Mouse (Mus musculus): ENCODE data around the gene Zbtb4. TPM values are rescaled to one million over a fixed set of nuclear protein-coding genes. Genes with fewer than 3 reads are reported as not detected.
A peak's percentile ranks its signal among the peaks of the same experiment; 100 is the strongest.

The Zbtb4 gene
- polyA plus RNA-seq, 1 experiment, result 16.5 TPM

GRCm38 (mm10) chr11:69787306-69787705, 21.6 kb downstream of the Zbtb4 start:
- 93% methylated on average over 5 of the region's 5 CpGs for WGBS
- no peaks in the 10 kb centered on the region for H3K27me3 ChIP-seq (ENCODE audit: control insufficient read depth, insufficient read depth, low read length)
- H3K27ac ChIP-seq (ENCODE audit: insufficient read depth, low read depth, low read length), result no peak overlapping the region
- TF ChIP-seq POLR2A (IDR thresholded peaks at IDR 0.05; ENCODE audit: low read depth, low read length) (no peak), CTCF (IDR thresholded peaks at IDR 0.05; ENCODE audit: extremely low read depth, insufficient read length, insufficient replicate concordance, low read depth, low read length) (no peak)
- H3K4me1 ChIP-seq (ENCODE audit: control insufficient read depth, insufficient read depth, insufficient read length, low read length), result peaks cover 5% of the 10 kb centered on the region; the same call in 1 of the 2 replicates
- no peaks in the 10 kb centered on the region for H3K36me3 ChIP-seq (ENCODE audit: control insufficient read depth, insufficient read depth, low read length)
- H3K4me3 ChIP-seq (ENCODE audit: low read depth, low read length), result no peak overlapping the region

- H3K27ac ChIP-seq (ENCODE audit: insufficient read depth, low read depth, low read length), result no peak overlapping the region
- no peaks in the 10 kb centered on the region for H3K36me3 ChIP-seq (ENCODE audit: control insufficient read depth, insufficient read depth, low read length)
These were observed 23.7 kb downstream of the Zbtb4 start for GRCm38 (mm10) chr11:69789431-69789830.

GRCm38 (mm10) chr11:69791420-69791819, 25.7 kb downstream of the Zbtb4 start:
- peaks cover 2% of the 10 kb centered on the region for H3K4me1 ChIP-seq (ENCODE audit: control insufficient read depth, insufficient read depth, insufficient read length, low read length)
- TF ChIP-seq CTCF (IDR thresholded peaks at IDR 0.05; ENCODE audit: extremely low read depth, insufficient read length, insufficient replicate concordance, low read depth, low read length) (no peak), POLR2A (IDR thresholded peaks at IDR 0.05; ENCODE audit: low read depth, low read length) (no peak)
- no peak overlapping the region for H3K4me3 ChIP-seq (ENCODE audit: low read depth, low read length)
- H3K36me3 ChIP-seq (ENCODE audit: control insufficient read depth, insufficient read depth, low read length), result no peaks in the 10 kb centered on the region
- H3K27ac ChIP-seq (ENCODE audit: insufficient read depth, low read depth, low read length), result no peak overlapping the region
- H3K27me3 ChIP-seq (ENCODE audit: control insufficient read depth, insufficient read depth, low read length), result no peaks in the 10 kb centered on the region
- 83% methylated on average over 5 of the region's 5 CpGs for WGBS

More at GRCm38 (mm10) chr11:69789431-69789830, 23.7 kb downstream of the Zbtb4 start:
- TF ChIP-seq CTCF (IDR thresholded peaks at IDR 0.05; ENCODE audit: extremely low read depth, insufficient read length, insufficient replicate concordance, low read depth, low read length), result no peak
- no peak for TF ChIP-seq POLR2A (IDR thresholded peaks at IDR 0.05; ENCODE audit: low read depth, low read length)
- Histone ChIP-seq H3K4me1 (ENCODE audit: control insufficient read depth, insufficient read depth, insufficient read length, low read length) (peaks cover under 1% of the 10 kb centered on the region; the same call in 1 of the 2 replicates), H3K27me3 (ENCODE audit: control insufficient read depth, insufficient read depth, low read length) (no peaks in the 10 kb centered on the region), H3K4me3 (ENCODE audit: low read depth, low read length) (no peak overlapping the region)
- 75% methylated on average over 5 of the region's 5 CpGs for WGBS

GRCm38 (mm10) chr11:69793429-69793828, 27.7 kb downstream of the Zbtb4 start:
- TF ChIP-seq POLR2A (IDR thresholded peaks at IDR 0.05; ENCODE audit: low read depth, low read length), result no peak
- no peak for TF ChIP-seq CTCF (IDR thresholded peaks at IDR 0.05; ENCODE audit: extremely low read depth, insufficient read length, insufficient replicate concordance, low read depth, low read length)
- 82% methylated on average over 5 of the region's 5 CpGs for WGBS
- Histone ChIP-seq H3K36me3 (ENCODE audit: control insufficient read depth, insufficient read depth, low read length) (no peaks in the 10 kb centered on the region), H3K4me3 (ENCODE audit: low read depth, low read length) (no peak overlapping the region), H3K27me3 (ENCODE audit: control insufficient read depth, insufficient read depth, low read length) (no peaks in the 10 kb centered on the region), H3K27ac (ENCODE audit: insufficient read depth, low read depth, low read length) (no peak overlapping the region), H3K4me1 (ENCODE audit: control insufficient read depth, insufficient read depth, insufficient read length, low read length) (peaks cover 2% of the 10 kb centered on the region)

GRCm38 (mm10) chr11:69795168-69795982, 29.7 kb downstream of the Zbtb4 start, which contains the start of gene Chrnb1:
TSS of gene Chrnb1 (minus strand) at chr11:69795943.
- H3K4me3 ChIP-seq (ENCODE audit: low read depth, low read length), result peak within 1 kb of the TSS; percentile 60
- no peaks in the 10 kb centered on the region for H3K36me3 ChIP-seq (ENCODE audit: control insufficient read depth, insufficient read depth, low read length)
- H3K4me1 ChIP-seq (ENCODE audit: control insufficient read depth, insufficient read depth, insufficient read length, low read length), result peaks cover 5% of the 10 kb centered on the region
- WGBS, result 1% methylated on average over 52 of the region's 52 CpGs
- TF ChIP-seq CTCF (IDR thresholded peaks at IDR 0.05; ENCODE audit: extremely low read depth, insufficient read length, insufficient replicate concordance, low read depth, low read length) (no peak), POLR2A (IDR thresholded peaks at IDR 0.05; ENCODE audit: low read depth, low read length) (peak; percentile 52; the same call in 1 of the 2 replicates)
- H3K27ac ChIP-seq (ENCODE audit: insufficient read depth, low read depth, low read length), result peak within 1 kb of the TSS; percentile 82
- no peaks in the 10 kb centered on the region for H3K27me3 ChIP-seq (ENCODE audit: control insufficient read depth, insufficient read depth, low read length)

GRCm38 (mm10) chr11:69795983-69796435, 30.3 kb downstream of the Zbtb4 start:
- 6% methylated on average over 13 of the region's 13 CpGs for WGBS
- Histone ChIP-seq H3K27ac (ENCODE audit: insufficient read depth, low read depth, low read length) (no peak overlapping the region), H3K4me1 (ENCODE audit: control insufficient read depth, insufficient read depth, insufficient read length, low read length) (peaks cover 11% of the 10 kb centered on the region), H3K4me3 (ENCODE audit: low read depth, low read length) (peak overlapping the region; percentile 60; the same call in 1 of the 2 replicates), H3K27me3 (ENCODE audit: control insufficient read depth, insufficient read depth, low read length) (no peaks in the 10 kb centered on the region), H3K36me3 (ENCODE audit: control insufficient read depth, insufficient read depth, low read length) (no peaks in the 10 kb centered on the region)
- TF ChIP-seq POLR2A (IDR thresholded peaks at IDR 0.05; ENCODE audit: low read depth, low read length) (no peak), CTCF (IDR thresholded peaks at IDR 0.05; ENCODE audit: extremely low read depth, insufficient read length, insufficient replicate concordance, low read depth, low read length) (no peak)

- Histone ChIP-seq H3K4me1 (ENCODE audit: control insufficient read depth, insufficient read depth, insufficient read length, low read length) (peaks cover 21% of the 10 kb centered on the region), H3K36me3 (ENCODE audit: control insufficient read depth, insufficient read depth, low read length) (no peaks in the 10 kb centered on the region), H3K27me3 (ENCODE audit: control insufficient read depth, insufficient read depth, low read length) (0 out of 2 replicates have a peak, but pooled peaks cover 4% of the 10 kb centered on the region), H3K4me3 (ENCODE audit: low read depth, low read length) (no peak overlapping the region), H3K27ac (ENCODE audit: insufficient read depth, low read depth, low read length) (no peak overlapping the region)
- TF ChIP-seq POLR2A (IDR thresholded peaks at IDR 0.05; ENCODE audit: low read depth, low read length) (no peak), CTCF (IDR thresholded peaks at IDR 0.05; ENCODE audit: extremely low read depth, insufficient read length, insufficient replicate concordance, low read depth, low read length) (no peak)
- 88% methylated on average over 7 of the region's 7 CpGs for WGBS
These were observed 32.2 kb downstream of the Zbtb4 start for GRCm38 (mm10) chr11:69797924-69798323.
